Mouse (Mus musculus) kidney, adult 2 months (tissue): ENCODE results near the gene Cers5. TPM values are rescaled to one million over a fixed set of nuclear protein-coding genes. Genes with fewer than 3 reads are reported as not detected.
A peak's percentile ranks its signal among the peaks of the same experiment; 100 is the strongest.
"Not testable (repeated sequence)": the region's sequence is repeated elsewhere in the genome, so short reads cannot be mapped to it uniquely, and the experiment has no call there.

ENCODE experiments used
- DNase-seq: peaks from one replicate; pipeline ENCODE4 v3.0.0; 2021
- H3K27ac ChIP-seq: fragments of 200-500 bp; 2 replicates; pipeline ENCODE4 v1.5.1; 2012; ENCODE audit warnings: low read depth, low read length, control low read depth, inconsistent platforms; ENCODE audit not compliant: insufficient read depth
- H3K27me3 ChIP-seq: fragments of 200-500 bp; replicated peaks from 2 replicates; pipeline ENCODE4 v1.6.1; 2012; ENCODE audit warnings: mild to moderate bottlenecking, moderate library complexity, low read length, inconsistent platforms; ENCODE audit not compliant: control insufficient read depth, insufficient read depth
- H3K36me3 ChIP-seq: fragments of 200-500 bp; 2 replicates; pipeline ENCODE4 v1.6.1; 2012; ENCODE audit warnings: mild to moderate bottlenecking, moderate library complexity, low read length, inconsistent platforms; ENCODE audit not compliant: control insufficient read depth, insufficient read depth
- H3K4me1 ChIP-seq: fragments of 200-500 bp; 2 replicates; pipeline ENCODE4 v1.6.1; 2011; ENCODE audit warnings: low read length; ENCODE audit not compliant: control insufficient read depth, insufficient read depth
- H3K4me3 ChIP-seq: fragments of 200-500 bp; 2 replicates; pipeline ENCODE4 v1.5.1; 2011; ENCODE audit warnings: mild to moderate bottlenecking, low read depth, low read length, control low read depth; ENCODE audit not compliant: insufficient read depth
- CTCF ChIP-seq: fragments of 200-500 bp; conservative IDR thresholded peaks from 2 replicates; pipeline ENCODE4 v1.5.1; 2011; ENCODE audit warnings: low read depth, mild to moderate bottlenecking, control low read depth, low read length, moderate library complexity, mixed read lengths; ENCODE audit not compliant: insufficient read depth, insufficient read length
- POLR2A ChIP-seq: fragments of 200-500 bp; IDR thresholded peaks from one replicate; pipeline ENCODE4 v1.6.1; 2011; ENCODE audit warnings: low read depth, low read length, control low read depth
- WGBS: fragments of 180-500 bp; shearing (Covaris S2); methylation state at CpG from one replicate; pipeline ENCODE4 v1.1.7; 2018; 5-methylcytosine and 5-hydroxymethylcytosine counted together
- polyA plus RNA-seq: library from polyadenylated mRNA; depleted of rRNA; stranded (reverse); fragments of >200 nt; gene quantifications from 2 replicates; pipeline ENCODE4 v1.2.3, GENCODE M21; 2012

Gene Cers5
- polyA plus RNA-seq, 1 experiment = 28.7 TPM

DNA sequence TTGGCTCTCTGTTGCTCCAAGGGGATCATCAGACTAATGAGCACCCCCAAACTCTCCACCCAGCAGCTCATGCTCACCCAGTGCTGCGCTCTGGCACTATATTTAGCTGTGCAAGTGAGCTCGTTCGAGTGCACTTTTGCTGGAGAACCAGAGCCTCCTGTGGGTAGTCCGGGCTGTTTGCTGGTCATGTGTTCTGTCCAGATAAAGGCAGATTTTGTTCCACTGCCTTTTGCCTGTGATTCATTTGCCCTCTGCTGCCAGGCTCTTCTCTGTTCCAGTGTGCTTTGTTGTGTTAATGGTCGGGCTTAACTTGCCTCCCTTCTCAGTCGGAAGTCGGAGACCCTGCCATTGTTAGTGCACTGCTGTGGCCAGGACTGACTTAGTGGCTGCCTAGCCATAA is 67.8 kb downstream of the Cers5 start:
- peaks cover 3% of the 10 kb centered on the region for H3K36me3 ChIP-seq
- DNase-seq = no peak
- H3K4me1 ChIP-seq = peaks cover 29% of the 10 kb centered on the region
- no peaks in the 10 kb centered on the region for H3K27me3 ChIP-seq
- TF ChIP-seq POLR2A = no peak
- TF ChIP-seq CTCF = no peak
- H3K27ac ChIP-seq = no peak overlapping the region
- no peak overlapping the region for H3K4me3 ChIP-seq
- WGBS = 50% methylated on average over 7 of the region's 7 CpGs

DNA sequence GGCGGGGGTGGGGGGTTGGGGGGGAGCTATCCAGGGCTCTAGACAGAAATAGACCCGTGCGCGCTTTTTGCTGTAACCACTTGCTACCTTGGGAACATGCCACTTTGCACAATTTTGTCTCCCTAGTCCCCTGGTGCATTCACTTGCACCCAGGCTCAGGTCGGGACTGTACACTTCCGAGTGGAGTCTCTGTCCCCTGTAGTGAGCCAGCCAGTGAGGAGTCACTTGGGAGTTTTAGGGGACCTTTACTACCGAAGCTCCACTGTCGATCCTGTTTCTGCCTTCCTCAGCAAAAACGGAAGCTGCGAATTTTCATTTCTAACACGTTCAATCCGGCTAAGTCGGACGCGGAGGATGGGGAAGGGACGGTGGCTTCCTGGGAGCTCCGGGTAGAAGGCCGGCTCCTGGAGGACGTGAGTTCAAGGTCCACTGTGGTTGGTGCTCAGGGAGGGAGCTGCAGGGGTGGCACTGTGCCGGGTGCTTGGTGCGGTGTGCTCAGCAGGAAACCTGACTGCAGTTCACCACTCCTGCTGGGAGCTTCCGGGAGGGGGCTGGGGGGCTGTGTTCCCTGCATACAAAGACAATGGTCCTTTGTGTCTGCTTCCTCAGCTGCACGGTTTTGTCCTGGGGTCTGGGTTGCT is 68.5 kb downstream of the Cers5 start:
- no peak for TF ChIP-seq CTCF
- no peak for TF ChIP-seq POLR2A
- DNase-seq = peak; percentile 89
- Histone ChIP-seq H3K4me1 (peaks cover 29% of the 10 kb centered on the region), H3K27ac (peak overlapping the region; percentile 51; the same call in 1 of the 2 replicates), H3K36me3 (peaks cover 3% of the 10 kb centered on the region), H3K27me3 (no peaks in the 10 kb centered on the region), H3K4me3 (no peak overlapping the region)
- 34% methylated on average over 23 of the region's 23 CpGs for WGBS

DNA sequence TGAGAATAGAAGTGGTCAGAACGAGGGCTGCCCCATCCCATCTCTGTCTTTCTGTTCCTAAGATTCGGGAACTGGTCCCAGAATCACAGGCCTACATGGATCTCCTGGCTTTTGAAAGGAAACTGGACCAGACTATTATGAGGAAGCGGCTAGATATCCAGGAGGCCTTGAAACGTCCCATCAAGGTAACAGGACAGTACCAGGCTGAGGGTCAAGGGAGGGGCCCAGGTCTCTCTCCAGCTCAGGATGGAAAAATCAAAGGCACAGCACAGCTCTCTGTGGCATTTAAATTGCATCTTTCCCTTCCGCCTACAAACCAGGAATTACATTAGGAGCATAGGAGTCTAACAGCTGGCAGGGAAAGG is 69.0 kb downstream of the Cers5 start:
- H3K4me3 ChIP-seq = no peak overlapping the region
- no peak overlapping the region for H3K27ac ChIP-seq
- DNase-seq = no peak
- TF ChIP-seq POLR2A (no peak), CTCF (no peak)
- H3K4me1 ChIP-seq = peaks cover 29% of the 10 kb centered on the region
- peaks cover 3% of the 10 kb centered on the region; the same call in 1 of the 2 replicates for H3K36me3 ChIP-seq
- WGBS = 74% methylated on average over 5 of the region's 5 CpGs
- no peaks in the 10 kb centered on the region for H3K27me3 ChIP-seq

DNA sequence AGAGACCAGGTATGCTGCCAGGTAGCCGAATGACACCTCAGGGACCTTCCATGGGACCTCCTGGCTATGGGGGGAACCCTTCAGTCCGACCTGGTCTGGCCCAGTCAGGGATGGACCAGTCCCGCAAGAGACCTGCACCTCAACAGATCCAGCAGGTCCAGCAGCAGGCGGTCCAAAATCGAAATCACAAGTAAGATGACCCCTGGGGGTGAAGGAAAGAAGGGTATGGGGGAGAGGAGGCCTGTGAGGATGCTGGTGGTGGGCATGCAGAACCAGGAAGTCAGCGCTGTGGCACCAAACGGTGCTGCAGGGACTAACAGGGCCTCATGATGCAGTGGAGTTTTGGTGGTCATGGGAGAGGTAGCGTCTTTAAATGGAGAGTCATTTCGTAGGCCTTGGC is 69.6 kb downstream of the Cers5 start:
- WGBS = 66% methylated on average over 9 of the region's 9 CpGs
- no peak for DNase-seq
- H3K27ac ChIP-seq = peak overlapping the region; percentile 28; the same call in 1 of the 2 replicates
- H3K4me1 ChIP-seq = peaks cover 29% of the 10 kb centered on the region
- no peak for TF ChIP-seq POLR2A
- no peak for TF ChIP-seq CTCF
- H3K4me3 ChIP-seq = no peak overlapping the region
- H3K27me3 ChIP-seq = no peaks in the 10 kb centered on the region
- peaks cover 3% of the 10 kb centered on the region; the same call in 1 of the 2 replicates for H3K36me3 ChIP-seq

DNA sequence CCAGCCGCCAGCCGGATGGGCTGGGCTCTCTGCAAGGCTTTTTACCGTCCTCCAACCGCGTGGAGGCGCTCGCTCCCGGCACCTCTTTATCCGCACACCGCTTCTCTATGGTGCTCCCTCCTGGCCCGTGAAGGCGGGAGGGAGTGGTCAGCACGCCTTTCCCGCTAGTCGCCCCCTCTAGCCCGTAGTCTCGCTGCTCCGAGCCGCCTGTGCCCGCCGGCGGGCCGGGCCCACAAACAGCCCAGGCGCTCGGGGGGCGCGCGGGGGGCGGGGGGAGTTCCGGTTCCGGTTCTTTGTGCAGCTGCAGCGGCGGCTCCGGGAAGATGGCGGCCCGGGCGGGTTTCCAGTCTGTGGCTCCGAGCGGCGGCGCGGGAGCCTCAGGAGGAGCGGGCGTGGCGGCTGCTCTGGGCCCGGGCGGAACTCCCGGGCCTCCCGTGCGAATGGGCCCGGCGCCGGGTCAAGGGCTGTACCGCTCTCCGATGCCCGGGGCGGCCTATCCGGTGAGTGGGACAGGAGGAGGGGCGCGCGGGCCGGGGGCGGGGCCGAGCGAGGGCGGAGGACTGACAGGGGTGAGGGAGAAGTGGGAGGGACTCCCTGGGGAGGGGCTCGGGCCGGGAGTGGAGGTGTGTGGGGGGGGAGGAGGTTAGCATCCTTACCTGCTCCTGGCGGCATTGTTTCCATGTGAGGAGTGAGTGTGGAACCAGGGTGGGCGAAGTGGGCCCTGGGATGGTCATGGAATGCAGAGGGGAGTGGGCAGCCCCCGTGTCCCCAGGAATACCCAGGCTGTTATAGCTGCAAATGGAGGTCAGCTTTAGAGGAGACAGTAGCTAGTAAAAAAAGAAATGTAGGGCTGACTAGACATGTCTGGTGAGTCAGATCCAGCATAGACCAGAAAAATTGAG is 70.4 kb downstream of the Cers5 start, which contains the start of gene Smarcd1:
Gene Smarcd1, plus strand, starts transcription at position 131 of the 902 bp plus-strand sequence.
- Histone ChIP-seq H3K4me1 (peaks cover 29% of the 10 kb centered on the region), H3K27ac (peak within 1 kb of the TSS; percentile 67), H3K27me3 (no peaks in the 10 kb centered on the region), H3K4me3 (peak within 1 kb of the TSS; percentile 69), H3K36me3 (peaks cover under 1% of the 10 kb centered on the region; the same call in 1 of the 2 replicates)
- peak; percentile 96 for DNase-seq
- WGBS = under 1% methylated on average over 71 of the region's 71 CpGs
- no peak for TF ChIP-seq POLR2A
- peak; percentile 82 for TF ChIP-seq CTCF

DNA sequence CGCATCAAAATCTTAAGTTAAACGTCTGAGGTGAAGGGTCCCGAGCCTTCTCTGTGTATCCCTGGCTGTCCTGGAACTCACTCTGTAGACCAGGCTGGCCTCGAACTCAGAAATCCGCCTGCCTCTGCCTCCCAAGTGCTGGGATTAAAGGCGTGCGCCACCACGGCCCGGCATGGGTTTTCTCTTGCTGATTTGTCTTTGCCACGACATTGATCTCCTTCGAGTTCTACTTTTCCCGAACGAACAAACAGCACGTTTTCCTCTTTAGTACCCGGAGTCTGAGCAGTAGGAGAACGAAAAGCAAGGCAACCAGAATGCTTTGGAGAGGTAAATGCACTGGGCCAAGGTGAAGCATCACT is 71.1 kb downstream of the Cers5 start:
- H3K36me3 ChIP-seq, DNase-seq, H3K27me3 ChIP-seq: not testable (repeated sequence)
- Histone ChIP-seq H3K4me3 (peak overlapping the region; percentile 69), H3K4me1 (peaks cover 29% of the 10 kb centered on the region), H3K27ac (peak overlapping the region; percentile 46; the same call in 1 of the 2 replicates)
- 37% methylated on average over 16 of the region's 16 CpGs for WGBS
